Mouse (Mus musculus) lung, adult 2 months (tissue): ENCODE results near the gene Il1rl2.

Experiments used
- CTCF ChIP-seq: fragments of 200-500 bp; IDR thresholded peaks from 2 replicates; pipeline ENCODE4 v1.5.1; 2011; ENCODE audit warnings: mild to moderate bottlenecking, low read length, control low read depth; ENCODE audit not compliant: insufficient read depth
- POLR2A ChIP-seq: fragments of 200-500 bp; IDR thresholded peaks from 2 replicates; pipeline ENCODE4 v1.6.1; 2011; ENCODE audit warnings: low read depth, mild to moderate bottlenecking, control low read depth, low read length, borderline replicate concordance; ENCODE audit errors: extremely low read depth

GRCm38 (mm10) chr1:40330181-40330580, 5.8 kb downstream of the Il1rl2 start:
- TF ChIP-seq POLR2A, result no peak
- TF ChIP-seq CTCF, result no peak
